Mouse (Mus musculus): ENCODE measurements around the gene Pidd1.

DNA sequence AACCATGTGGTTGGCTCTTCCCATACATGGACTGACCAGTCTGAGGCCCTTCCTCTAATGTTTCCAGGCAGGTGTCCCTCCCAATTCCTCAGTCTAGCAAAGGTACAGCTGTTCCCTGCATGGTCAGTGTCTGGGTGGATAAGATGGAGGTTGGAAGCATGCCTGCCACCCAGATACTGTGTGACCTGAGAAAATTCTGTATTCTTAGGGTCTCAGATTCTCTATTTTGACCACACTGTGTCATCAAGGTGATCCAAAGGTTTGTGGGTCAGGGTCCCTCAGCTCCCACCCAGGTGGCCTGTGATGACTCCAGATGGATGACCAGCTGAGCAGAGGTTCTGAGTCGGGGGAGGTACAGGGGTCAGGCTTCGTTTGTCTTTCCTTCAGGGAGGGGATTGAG is 41.4 kb upstream of the Pidd1 start:
- no peak for TF ChIP-seq CTCF (IDR thresholded peaks at IDR 0.05; ENCODE audit: low read depth)
- TF ChIP-seq EP300 (optimal IDR thresholded peaks at IDR 0.05) = no peak
